In the genomic region with DNA sequence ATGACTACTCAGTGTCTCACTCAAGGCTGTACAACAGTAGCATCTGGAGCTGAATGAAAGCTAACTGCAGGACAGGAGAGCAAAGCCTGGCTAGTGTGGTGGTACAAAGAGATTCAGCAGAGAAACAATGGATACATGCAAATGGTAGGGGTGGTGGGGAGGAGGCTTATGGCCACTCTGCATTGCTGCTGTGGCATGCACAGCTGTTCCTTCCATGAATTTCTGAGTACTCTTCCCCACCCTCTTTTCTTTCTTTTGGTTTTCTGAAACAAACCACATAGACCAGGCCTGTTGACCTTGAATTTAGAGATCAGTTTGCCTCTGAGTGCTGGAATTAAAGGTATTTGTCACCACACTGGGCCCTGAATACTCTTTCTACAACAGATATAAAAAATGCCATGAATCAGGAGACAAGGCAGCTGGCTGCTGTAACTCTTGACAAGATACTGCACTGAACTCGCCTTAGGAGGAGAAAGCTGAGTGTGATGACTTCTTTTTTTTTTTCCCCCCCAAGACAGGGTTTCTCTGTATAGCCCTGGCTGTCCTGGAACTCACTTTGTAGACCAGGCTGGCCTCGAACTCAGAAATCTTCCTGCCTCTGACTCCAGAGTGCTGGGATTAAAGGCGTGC, we compare ENCODE assay signal across 25 mouse cellular contexts. TPM values are rescaled to one million over a fixed set of nuclear protein-coding genes. Genes with fewer than 3 reads are reported as not detected.
DNase-seq lines count a peak whose midpoint lies in the region; ATAC-seq and TF ChIP-seq lines count a peak whose summit lies in the region.
"Had no signal": no experiment of that assay in that cellular context is flagged by ENCODE, and none has a peak within 500 bp of the region (broad histone marks: within the 10 kb centered on the region; RNA-seq: fewer than 3 reads in every experiment).

No protein-coding gene starts in this region.

- ATAC-seq in CD4-positive, CD25-positive, alpha-beta regulatory T cell, adult 4 months = no peak
- ATAC-seq: activated CD4-positive, CD25-positive, alpha-beta regulatory T cell, adult 4 months; forebrain, embryonic 13.5 days; forebrain, embryonic 15.5 days; forebrain, postnatal 0 days; Patski had no signal

- peak; percentile 10 to 44; a peak in 1 of 4 replicates for TF ChIP-seq EP300 in MEL (IDR thresholded peaks at IDR 0.05; ENCODE audit: low read depth in 1 of 2, low read length in 2 of 2)

- H3K27ac ChIP-seq in MEL (ENCODE audit: control insufficient read depth, low read depth, low read length) = no peak overlapping the region
- no peak overlapping the region for H3K27ac ChIP-seq in midbrain, embryonic 10.5 days (replicated peaks)
- H3K27ac ChIP-seq: embryonic facial prominence, embryonic 10.5 days; embryonic facial prominence, embryonic 12.5 days; forebrain, embryonic 13.5 days; forebrain, embryonic 15.5 days had no signal

- no peaks in the 10 kb centered on the region for H3K27me3 ChIP-seq in MEL (ENCODE audit: control insufficient read depth in 1 of 2, insufficient read depth in 2 of 2, low read length in 2 of 2)
- H3K27me3 ChIP-seq in midbrain, embryonic 10.5 days (ENCODE audit: low read depth, poor library complexity, severe bottlenecking) = no peaks in the 10 kb centered on the region
- H3K27me3 ChIP-seq: CH12.LX; embryonic facial prominence, embryonic 12.5 days; forebrain, embryonic 13.5 days; forebrain, embryonic 15.5 days; Patski had no signal

- DNase-seq in MEL (ENCODE audit: low read depth, low spot score) (peak; percentile 29), ZHBTc4 (ENCODE audit: low read depth, low spot score) (peak; percentile 58)
- DNase-seq in right cerebral cortex, adult 2 months (ENCODE audit: low spot score in 2 of 2) = no peak
- DNase-seq in midbrain, embryonic 10.5 days (ENCODE audit: low spot score) = no peak
- DNase-seq: adrenal gland, adult 8-10 months; adrenal gland, postnatal 14 days; adrenal gland, postnatal 36 days; cerebellum, adult 11-12 months; cerebellum, adult 2 months; cerebellum, adult 9-10 months; cerebellum, postnatal 10 days; cerebellum, postnatal 25 days; forebrain, postnatal 0 days had no signal

- TF ChIP-seq CTCF in MEL (IDR thresholded peaks at IDR 0.05 in 2 of 3, conservative IDR thresholded peaks at IDR 0.05 in 1 of 3; ENCODE audit: control insufficient read depth in 1 of 3, insufficient read depth in 1 of 3, low read depth in 2 of 3, low read length in 3 of 3, poor library complexity in 1 of 3, severe bottlenecking in 1 of 3) = no peak

- no peak for TF ChIP-seq RAD21 in MEL (IDR thresholded peaks at IDR 0.05; ENCODE audit: low read depth, low read length)

- H3K9me3 ChIP-seq in MEL (replicated peaks; ENCODE audit: insufficient read depth, low read length) = no peaks in the 10 kb centered on the region
- no peaks in the 10 kb centered on the region for H3K9me3 ChIP-seq in midbrain, embryonic 10.5 days (replicated peaks)
- H3K9me3 ChIP-seq: embryonic facial prominence, embryonic 10.5 days; embryonic facial prominence, embryonic 12.5 days; forebrain, embryonic 13.5 days; forebrain, embryonic 15.5 days had no signal

- peaks cover 2% of the 10 kb centered on the region in 2 experiments; a peak in 3 of 4 replicates for H3K36me3 ChIP-seq in MEL (ENCODE audit: control insufficient read depth in 1 of 2, insufficient read depth in 2 of 2, low read length in 2 of 2)
- peaks cover 77% of the 10 kb centered on the region for H3K36me3 ChIP-seq in midbrain, embryonic 10.5 days

- no peak overlapping the region for H3K4me3 ChIP-seq in MEL (ENCODE audit: control insufficient read depth in 1 of 2, insufficient read depth in 1 of 2, low read depth in 2 of 2, low read length in 2 of 2)
- no peak overlapping the region for H3K4me3 ChIP-seq in midbrain, embryonic 10.5 days
- H3K4me3 ChIP-seq: embryonic facial prominence, embryonic 10.5 days; embryonic facial prominence, embryonic 12.5 days; forebrain, embryonic 13.5 days; forebrain, embryonic 15.5 days had no signal

- 91% methylated on average over 3 of the region's 3 CpGs for WGBS in midbrain, embryonic 10.5 days

- peaks cover 0 to 9% of the 10 kb centered on the region in 2 experiments; a peak in 2 of 4 replicates for H3K4me1 ChIP-seq in MEL (ENCODE audit: control insufficient read depth in 1 of 2, insufficient read depth in 2 of 2, low read length in 2 of 2)
- H3K4me1 ChIP-seq in midbrain, embryonic 10.5 days = no peaks in the 10 kb centered on the region
- H3K4me1 ChIP-seq: embryonic facial prominence, embryonic 10.5 days; embryonic facial prominence, embryonic 12.5 days; forebrain, embryonic 13.5 days; forebrain, embryonic 15.5 days had no signal

- TF ChIP-seq POLR2A in MEL (IDR thresholded peaks at IDR 0.05; ENCODE audit: control insufficient read depth in 1 of 2, insufficient read depth in 1 of 2, low read depth in 1 of 2, low read length in 2 of 2, poor library complexity in 1 of 2) = no peak

- H3K79me2 ChIP-seq in MEL (ENCODE audit: control insufficient read depth, insufficient read depth, low read length, poor library complexity) = no peaks in the 10 kb centered on the region

- H3K9ac ChIP-seq in MEL (ENCODE audit: control insufficient read depth, low read depth, low read length, poor library complexity, severe bottlenecking) = no peak overlapping the region
- H3K9ac ChIP-seq: embryonic facial prominence, embryonic 12.5 days; forebrain, embryonic 13.5 days; forebrain, embryonic 15.5 days; forebrain, postnatal 0 days had no signal

TF ChIP-seq in MEL, 35 proteins besides CTCF, POLR2A, EP300 and RAD21:
- TF ChIP-seq USF2 (IDR thresholded peaks at IDR 0.05; ENCODE audit: borderline replicate concordance in 1 of 2, insufficient read depth in 1 of 2, low read depth in 1 of 2, low read length in 2 of 2) = no peak
- TF ChIP-seq CHD2 (IDR thresholded peaks at IDR 0.05; ENCODE audit: low read length) = no peak
- no peak for TF ChIP-seq MYC (IDR thresholded peaks at IDR 0.05; ENCODE audit: low read depth, low read length)
- peak; percentile 56 for TF ChIP-seq GATA1 (IDR thresholded peaks at IDR 0.05; ENCODE audit: low read depth, low read length)
- TF ChIP-seq HCFC1 (IDR thresholded peaks at IDR 0.05; ENCODE audit: low read depth, low read length) = no peak
- no peak for TF ChIP-seq RCOR1 (IDR thresholded peaks at IDR 0.05; ENCODE audit: low read depth, low read length)
- no peak for TF ChIP-seq JUND (IDR thresholded peaks at IDR 0.05; ENCODE audit: low read depth, low read length)
- TF ChIP-seq SIN3A (IDR thresholded peaks at IDR 0.05; ENCODE audit: low read length) = no peak
- TF ChIP-seq TCF12 (IDR thresholded peaks at IDR 0.05; ENCODE audit: low read depth, low read length) = peak; percentile 55
- no peak for TF ChIP-seq SMC3 (IDR thresholded peaks at IDR 0.05; ENCODE audit: low read depth, low read length)
- TF ChIP-seq NRF1 (IDR thresholded peaks at IDR 0.05; ENCODE audit: insufficient read depth, low read depth, low read length, poor library complexity, severe bottlenecking) = no peak
- TF ChIP-seq ZMIZ1 (IDR thresholded peaks at IDR 0.05; ENCODE audit: low read depth, low read length) = no peak
- TF ChIP-seq UBTF (IDR thresholded peaks at IDR 0.05; ENCODE audit: borderline replicate concordance, insufficient read depth, low read depth, low read length) = no peak
- TF ChIP-seq ZNF384 (IDR thresholded peaks at IDR 0.05; ENCODE audit: low read depth, low read length) = peak; percentile 81
- TF ChIP-seq ETS1 (IDR thresholded peaks at IDR 0.05; ENCODE audit: low read depth, low read length) = peak; percentile 56; the same call in 1 of the 2 replicates
- TF ChIP-seq MAFK (IDR thresholded peaks at IDR 0.05; ENCODE audit: borderline replicate concordance, low read depth, low read length) = no peak
- no peak for TF ChIP-seq KAT2A (conservative IDR thresholded peaks at IDR 0.05; ENCODE audit: low read depth, low read length)
- TF ChIP-seq GABPA (IDR thresholded peaks at IDR 0.05; ENCODE audit: low read depth, low read length) = no peak
- no peak for TF ChIP-seq ZKSCAN1 (IDR thresholded peaks at IDR 0.05; ENCODE audit: low read depth, low read length)
TF ChIP-seq in MEL: peak in this region for 4.

RNA-seq across cellular contexts. Expression of gene Gm6096, which starts 3.9 kb away (rescaled TPM):
- not detected in 2 replicates for total RNA-seq in MEL (2012; rRNA removed)
- polyA plus RNA-seq in MEL (2012; ENCODE audit: insufficient read depth in 1 of 2, insufficient read length in 2 of 2, low read depth in 1 of 2, low replicate concordance in 2 of 2, missing spikeins in 1 of 2) = not detected
- polyA plus RNA-seq in CD4-positive, CD25-positive, alpha-beta regulatory T cell, adult 4 months (2017; shearing (Covaris generic)) = 1 to 10 TPM in 1 of 2 experiments, not detected in 1; 1.6 TPM
- polyA plus RNA-seq in midbrain, embryonic 10.5 days (2016; fragmentation: Nextera tagmentation; extraction: Ambion mirVana) = not detected in 2 replicates
- total RNA-seq: adrenal gland, adult 18-20 months; adrenal gland, adult 8-10 months; adrenal gland, postnatal 14 days; adrenal gland, postnatal 36 days; CH12.LX; ES-E14; forebrain, postnatal 0 days had no signal
- polyA plus RNA-seq: activated CD4-positive, CD25-positive, alpha-beta regulatory T cell, adult 4 months; cerebellum, adult 2 months; cortical plate, adult 2 months; embryonic facial prominence, embryonic 12.5 days; embryonic facial prominence, embryonic 14.5 days; forebrain, embryonic 13.5 days; forebrain, embryonic 15.5 days; forebrain, postnatal 0 days had no signal

RNA-seq across cellular contexts. Expression of gene Gpi1, which starts 16.8 kb away (rescaled TPM):
- total RNA-seq in MEL (2012; rRNA removed) = 270 and 388 TPM in 2 replicates
- 1,000 to 10,000 TPM in 1 of 2 experiments, 100 to 1,000 TPM in 1; 727 to 1,355 TPM for polyA plus RNA-seq in MEL (2012; ENCODE audit: insufficient read depth in 1 of 2, insufficient read length in 2 of 2, low read depth in 1 of 2, low replicate concordance in 2 of 2, missing spikeins in 1 of 2)
- 100 to 1,000 TPM; 458 to 463 TPM for polyA plus RNA-seq in CD4-positive, CD25-positive, alpha-beta regulatory T cell, adult 4 months (2017; shearing (Covaris generic))
- polyA plus RNA-seq in midbrain, embryonic 10.5 days (2016; fragmentation: Nextera tagmentation; extraction: Ambion mirVana) = 324 and 395 TPM in 2 replicates

RNA-seq across cellular contexts. Expression of gene Pdcd2l, which starts 50.5 kb away (rescaled TPM):
- 25.7 and 29.5 TPM in 2 replicates for total RNA-seq in MEL (2012; rRNA removed)
- 10 to 100 TPM in 1 of 2 experiments, not detected in 1; 26.6 TPM for polyA plus RNA-seq in MEL (2012; ENCODE audit: insufficient read depth in 1 of 2, insufficient read length in 2 of 2, low read depth in 1 of 2, low replicate concordance in 2 of 2, missing spikeins in 1 of 2)
- 10 to 100 TPM; 27.0 to 30.8 TPM for polyA plus RNA-seq in CD4-positive, CD25-positive, alpha-beta regulatory T cell, adult 4 months (2017; shearing (Covaris generic))
- 77.9 and 79.9 TPM in 2 replicates for polyA plus RNA-seq in midbrain, embryonic 10.5 days (2016; fragmentation: Nextera tagmentation; extraction: Ambion mirVana)

Comparison
In these comparisons a context has a peak if more than half of its experiments do, and no peak if none do; other contexts are left out.
1. DNase-seq: peak in MEL (single experiment) and ZHBTc4 (single experiment); none in right cerebral cortex, adult 2 months (0 of 2) and midbrain, embryonic 10.5 days (single experiment).